Comparison of ENCODE assay signal across 8 mouse cellular contexts in the genomic region with DNA sequence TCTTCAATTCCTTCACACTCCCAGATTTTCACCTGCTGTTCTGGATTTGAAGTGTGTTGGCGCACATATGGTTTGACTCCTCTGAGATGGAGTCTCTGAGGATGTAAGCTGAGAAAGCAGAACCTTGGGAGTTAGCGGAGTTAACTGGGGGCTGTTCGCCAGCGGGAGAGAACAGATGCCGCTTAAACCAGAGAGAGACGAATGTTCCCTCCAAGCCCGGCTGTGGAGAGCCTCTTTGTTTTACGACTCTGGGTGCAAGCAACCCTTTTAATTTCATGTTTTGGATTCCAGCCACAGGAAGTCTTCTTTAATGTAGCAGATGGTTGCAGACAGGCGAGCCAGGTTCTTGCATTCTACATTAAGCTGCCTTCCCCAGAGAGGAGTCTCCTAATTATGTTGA. TPM values are rescaled to one million over a fixed set of nuclear protein-coding genes. Genes with fewer than 3 reads are reported as not detected.
DNase-seq lines count a peak whose midpoint lies in the region; ATAC-seq and TF ChIP-seq lines count a peak whose summit lies in the region.
"Had no signal": no experiment of that assay in that cellular context is flagged by ENCODE, and none has a peak within 500 bp of the region (broad histone marks: within the 10 kb centered on the region; RNA-seq: fewer than 3 reads in every experiment).

No protein-coding gene starts in this region.

- H3K4me3 ChIP-seq in thymus, adult 2 months (ENCODE audit: control insufficient read depth, insufficient read depth, low read length): no peak overlapping the region
- no peak overlapping the region for H3K4me3 ChIP-seq in embryonic facial prominence, embryonic 14.5 days (ENCODE audit: low read depth, low read length)
- no peak overlapping the region for H3K4me3 ChIP-seq in intestine, embryonic 16.5 days (ENCODE audit: low read length)
- H3K4me3 ChIP-seq in limb, embryonic 14.5 days (replicated peaks; ENCODE audit: low read length): no peak overlapping the region
- no peak overlapping the region for H3K4me3 ChIP-seq in stomach, embryonic 14.5 days (ENCODE audit: low read depth, low read length)
- H3K4me3 ChIP-seq: liver, embryonic 15.5 days had no signal

- H3K9me3 ChIP-seq in embryonic facial prominence, embryonic 14.5 days (ENCODE audit: control insufficient read depth, low read length): no peaks in the 10 kb centered on the region
- H3K9me3 ChIP-seq in intestine, embryonic 16.5 days (ENCODE audit: control insufficient read depth, low read length): no peaks in the 10 kb centered on the region
- no peaks in the 10 kb centered on the region for H3K9me3 ChIP-seq in limb, embryonic 14.5 days (ENCODE audit: control insufficient read depth, low read length)
- no peaks in the 10 kb centered on the region for H3K9me3 ChIP-seq in stomach, embryonic 14.5 days (ENCODE audit: control insufficient read depth, low read depth, low read length)
- H3K9me3 ChIP-seq: liver, embryonic 15.5 days had no signal

- peak; percentile 7 for DNase-seq in thymus, postnatal 0 days (ENCODE audit: low spot score)
- no peak for DNase-seq in thymus, adult 2 months
- peak; percentile 93 for DNase-seq in embryonic facial prominence, embryonic 14.5 days (ENCODE audit: low spot score)
- peak; percentile 85 for DNase-seq in limb, embryonic 14.5 days (ENCODE audit: low spot score)
- DNase-seq in spleen, adult 12 weeks (ENCODE audit: low spot score): no peak

- no peak for TF ChIP-seq CTCF in thymus, adult 2 months (IDR thresholded peaks at IDR 0.05; ENCODE audit: borderline replicate concordance, control insufficient read depth, extremely low read depth, insufficient read depth, low read length, poor library complexity)

- ATAC-seq in embryonic facial prominence, embryonic 14.5 days (ENCODE audit: low read depth): peak; percentile 55; the same call in 1 of the 2 replicates
- no peak for ATAC-seq in intestine, embryonic 16.5 days
- peak; percentile 48; the same call in 1 of the 2 replicates for ATAC-seq in limb, embryonic 14.5 days (ENCODE audit: low FRiP score, low read depth)
- ATAC-seq in stomach, embryonic 14.5 days (ENCODE audit: insufficient number of reproducible peaks, insufficient read depth, low FRiP score, low read depth): peak; percentile 43; the same call in 1 of the 2 replicates

- 12% methylated on average over 9 of the region's 9 CpGs for WGBS in thymus, adult 2 months
- WGBS in embryonic facial prominence, embryonic 14.5 days: 7% methylated on average over 9 of the region's 9 CpGs
- WGBS in intestine, embryonic 16.5 days: 10% methylated on average over 9 of the region's 9 CpGs
- 8% methylated on average over 9 of the region's 9 CpGs for WGBS in limb, embryonic 14.5 days
- 16% methylated on average over 9 of the region's 9 CpGs for WGBS in stomach, embryonic 14.5 days

- no peak for TF ChIP-seq POLR2A in thymus, adult 2 months (IDR thresholded peaks at IDR 0.05; ENCODE audit: control insufficient read depth, extremely low read depth, insufficient read depth, low read length, poor library complexity)
- no peak for TF ChIP-seq POLR2A in limb, embryonic 14.5 days (IDR thresholded peaks at IDR 0.05; ENCODE audit: borderline replicate concordance, extremely low read depth, insufficient read depth, insufficient read length)

- H3K36me3 ChIP-seq in thymus, adult 2 months (ENCODE audit: control insufficient read depth, insufficient read depth, low read length): no peaks in the 10 kb centered on the region
- no peaks in the 10 kb centered on the region for H3K36me3 ChIP-seq in embryonic facial prominence, embryonic 14.5 days (ENCODE audit: control insufficient read depth, insufficient read depth, low read length)
- no peaks in the 10 kb centered on the region for H3K36me3 ChIP-seq in intestine, embryonic 16.5 days (ENCODE audit: control insufficient read depth, insufficient read depth, low read length)
- no peaks in the 10 kb centered on the region for H3K36me3 ChIP-seq in limb, embryonic 14.5 days (ENCODE audit: control insufficient read depth, insufficient read depth, low read length)
- H3K36me3 ChIP-seq in stomach, embryonic 14.5 days (ENCODE audit: control insufficient read depth, insufficient read depth, low read length): no peaks in the 10 kb centered on the region
- H3K36me3 ChIP-seq: liver, embryonic 15.5 days had no signal

- H3K9ac ChIP-seq in embryonic facial prominence, embryonic 14.5 days (ENCODE audit: low read depth, low read length): 0 out of 2 replicates have a peak overlapping the region, but pooled peaks have one; percentile 30
- no peak overlapping the region for H3K9ac ChIP-seq in intestine, embryonic 16.5 days (ENCODE audit: low read depth, low read length)
- H3K9ac ChIP-seq in limb, embryonic 14.5 days (ENCODE audit: low read depth, low read length, severe bottlenecking): no peak overlapping the region
- H3K9ac ChIP-seq in stomach, embryonic 14.5 days (replicated peaks; ENCODE audit: low read depth, low read length): no peak overlapping the region
- H3K9ac ChIP-seq: liver, embryonic 15.5 days had no signal

- H3K4me2 ChIP-seq in embryonic facial prominence, embryonic 14.5 days (ENCODE audit: low read depth, low read length): peak overlapping the region; percentile 21
- H3K4me2 ChIP-seq in intestine, embryonic 16.5 days (ENCODE audit: low read depth, low read length): 0 out of 2 replicates have a peak overlapping the region, but pooled peaks have one; percentile 9
- peak overlapping the region; percentile 24; the same call in 1 of the 2 replicates for H3K4me2 ChIP-seq in limb, embryonic 14.5 days (replicated peaks; ENCODE audit: low read depth, low read length, severe bottlenecking)
- H3K4me2 ChIP-seq in stomach, embryonic 14.5 days (replicated peaks; ENCODE audit: low read depth, low read length): no peak overlapping the region; the same call in 1 of the 2 replicates
- H3K4me2 ChIP-seq: liver, embryonic 15.5 days had no signal

- no peaks in the 10 kb centered on the region for H3K27me3 ChIP-seq in thymus, adult 2 months (ENCODE audit: control insufficient read depth, insufficient read depth, low read length)
- no peaks in the 10 kb centered on the region for H3K27me3 ChIP-seq in embryonic facial prominence, embryonic 14.5 days (replicated peaks; ENCODE audit: control insufficient read depth, insufficient read depth, low read length)
- H3K27me3 ChIP-seq in intestine, embryonic 16.5 days (replicated peaks; ENCODE audit: control insufficient read depth, insufficient read depth, low read length): no peaks in the 10 kb centered on the region
- H3K27me3 ChIP-seq in limb, embryonic 14.5 days (ENCODE audit: control insufficient read depth, insufficient read depth, low read length): no peaks in the 10 kb centered on the region
- no peaks in the 10 kb centered on the region for H3K27me3 ChIP-seq in stomach, embryonic 14.5 days (ENCODE audit: control insufficient read depth, insufficient read depth, low read length)
- H3K27me3 ChIP-seq: liver, embryonic 15.5 days had no signal

- H3K27ac ChIP-seq in thymus, adult 2 months (ENCODE audit: control insufficient read depth, insufficient read depth, low read length): no peak overlapping the region
- H3K27ac ChIP-seq in embryonic facial prominence, embryonic 14.5 days (replicated peaks; ENCODE audit: low read depth, low read length): peak overlapping the region; percentile 68
- H3K27ac ChIP-seq in intestine, embryonic 16.5 days (ENCODE audit: low read length): peak overlapping the region; percentile 17; the same call in 1 of the 2 replicates
- peak overlapping the region; percentile 49; the same call in 1 of the 2 replicates for H3K27ac ChIP-seq in limb, embryonic 14.5 days (replicated peaks; ENCODE audit: low read depth, low read length)
- peak overlapping the region; percentile 70; the same call in 1 of the 2 replicates for H3K27ac ChIP-seq in stomach, embryonic 14.5 days (ENCODE audit: low read length)
- H3K27ac ChIP-seq: liver, embryonic 15.5 days had no signal

- peaks cover 7% of the 10 kb centered on the region for H3K4me1 ChIP-seq in thymus, adult 2 months (replicated peaks; ENCODE audit: control insufficient read depth, insufficient read depth, low read length)
- peaks cover 35% of the 10 kb centered on the region for H3K4me1 ChIP-seq in embryonic facial prominence, embryonic 14.5 days (ENCODE audit: control insufficient read depth, insufficient read depth, low read length)
- peaks cover 28% of the 10 kb centered on the region for H3K4me1 ChIP-seq in intestine, embryonic 16.5 days (ENCODE audit: control insufficient read depth, insufficient read depth, low read length)
- H3K4me1 ChIP-seq in limb, embryonic 14.5 days (ENCODE audit: control insufficient read depth, insufficient read depth, low read length): peaks cover 51% of the 10 kb centered on the region
- H3K4me1 ChIP-seq in stomach, embryonic 14.5 days (ENCODE audit: control insufficient read depth, insufficient read depth, low read length): peaks cover 31% of the 10 kb centered on the region

RNA-seq across cellular contexts. Expression of gene Smad5, which starts 4.4 kb away (rescaled TPM):
- 13.1 and 13.7 TPM in 2 replicates for polyA plus RNA-seq in thymus, postnatal 0 days (2015; fragmentation: Nextera tagmentation; extraction: Ambion mirVana)
- 42.1 and 45.6 TPM in 2 replicates for polyA plus RNA-seq in thymus, adult 2 months (2012; rRNA removed)
- polyA plus RNA-seq in embryonic facial prominence, embryonic 14.5 days (2014; fragmentation: Nextera tagmentation; extraction: Ambion mirVana): 45.3 and 45.9 TPM in 2 replicates
- polyA plus RNA-seq in intestine, embryonic 16.5 days (2015; fragmentation: Nextera tagmentation; extraction: Ambion mirVana): 14.5 and 15.3 TPM in 2 replicates
- 58.5 and 78.3 TPM in 2 replicates for polyA plus RNA-seq in limb, embryonic 14.5 days (2012; rRNA removed)
- polyA plus RNA-seq in limb, embryonic 14.5 days (2014; fragmentation: Nextera tagmentation; extraction: Ambion mirVana): 48.2 and 57.2 TPM in 2 replicates
- 51.1 and 52.7 TPM in 2 replicates for polyA plus RNA-seq in stomach, embryonic 14.5 days (2014; fragmentation: Nextera tagmentation; extraction: Ambion mirVana)

RNA-seq across cellular contexts. Expression of gene Gm45623, which starts 55.2 kb away (rescaled TPM):
- polyA plus RNA-seq in thymus, postnatal 0 days (2015; fragmentation: Nextera tagmentation; extraction: Ambion mirVana): 0.17 and 0.27 TPM in 2 replicates
- 0.17 TPM in 1 of 2 replicates, not detected in the other for polyA plus RNA-seq in thymus, adult 2 months (2012; rRNA removed)
- polyA plus RNA-seq in embryonic facial prominence, embryonic 14.5 days (2014; fragmentation: Nextera tagmentation; extraction: Ambion mirVana): 0.49 and 0.79 TPM in 2 replicates
- 0.27 and 0.43 TPM in 2 replicates for polyA plus RNA-seq in intestine, embryonic 16.5 days (2015; fragmentation: Nextera tagmentation; extraction: Ambion mirVana)
- polyA plus RNA-seq in limb, embryonic 14.5 days (2012; rRNA removed): 0.65 and 0.69 TPM in 2 replicates
- polyA plus RNA-seq in limb, embryonic 14.5 days (2014; fragmentation: Nextera tagmentation; extraction: Ambion mirVana): 0.66 and 1.0 TPM in 2 replicates
- 4.5 and 5.0 TPM in 2 replicates for polyA plus RNA-seq in stomach, embryonic 14.5 days (2014; fragmentation: Nextera tagmentation; extraction: Ambion mirVana)
- polyA plus RNA-seq: liver, embryonic 15.5 days had no signal

Comparison
In these comparisons a context has a peak if more than half of its experiments do, and no peak if none do; other contexts are left out.
1. DNase-seq: peak in thymus, postnatal 0 days (single experiment), embryonic facial prominence, embryonic 14.5 days (single experiment) and limb, embryonic 14.5 days (single experiment); none in thymus, adult 2 months (single experiment) and spleen, adult 12 weeks (single experiment).